Mouse (Mus musculus): ENCODE results near the gene Cdipt.

Gene Cdipt

GRCm38 (mm10) chr7:127025556-127026160, 49.9 kb downstream of the Cdipt start:
- DNase-seq (ENCODE audit: low spot score in 2 of 2), result peak in 1 of 2 experiments; percentile 31

- DNase-seq (ENCODE audit: low spot score in 2 of 2), result peak; percentile 45 to 59
Observed at GRCm38 (mm10) chr7:127026161-127026600, 50.5 kb downstream of the Cdipt start.

- no peak for DNase-seq (ENCODE audit: low spot score in 2 of 2)
Observed at GRCm38 (mm10) chr7:127026616-127026983, 50.9 kb downstream of the Cdipt start.

GRCm38 (mm10) chr7:127026984-127027726, 51.4 kb downstream of the Cdipt start, which contains the start of gene Maz:
TSS of gene Maz (minus strand) at chr7:127027037.
- peak; percentile 97 to 98 for DNase-seq (ENCODE audit: low spot score in 2 of 2)

- no peak for DNase-seq (ENCODE audit: low spot score in 2 of 2)
Observed at GRCm38 (mm10) chr7:127027885-127028284, 52.2 kb downstream of the Cdipt start.

Data from urinary bladder, adult 18-20 months (tissue).